ENCODE assay signal across 10 mouse cellular contexts in the genomic region with DNA sequence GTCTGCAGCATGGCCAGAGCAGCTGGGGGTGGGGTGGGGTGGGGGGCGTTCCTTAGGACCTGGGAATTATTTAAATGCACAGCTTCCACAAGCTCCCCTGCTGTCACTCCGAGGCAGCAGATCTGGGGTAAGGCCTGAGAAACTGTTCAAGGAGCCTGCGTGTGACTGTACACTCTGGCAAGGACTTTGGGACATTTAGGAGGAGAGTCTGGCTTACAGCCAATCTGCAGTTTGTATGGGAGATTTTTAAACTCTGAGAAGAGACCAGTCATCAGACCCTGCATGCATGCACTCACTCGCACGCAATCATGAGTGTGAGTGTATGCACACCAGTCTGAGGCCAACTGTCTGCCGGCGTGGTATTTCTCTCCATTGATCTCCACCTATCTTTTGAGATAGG. TPM values are rescaled to one million over a fixed set of nuclear protein-coding genes. Genes with fewer than 3 reads are reported as not detected.
DNase-seq lines count a peak whose midpoint lies in the region; ATAC-seq lines count a peak whose summit lies in the region.
"Had no signal": no experiment of that assay in that cellular context is flagged by ENCODE, and none has a peak within 500 bp of the region (broad histone marks: within the 10 kb centered on the region; RNA-seq: fewer than 3 reads in every experiment).

No protein-coding gene starts in this region.

- 42% methylated on average over 7 of the region's 7 CpGs for WGBS in forebrain, embryonic 15.5 days
- 45% methylated on average over 7 of the region's 7 CpGs for WGBS in liver, embryonic 15.5 days (ENCODE audit: insufficient replicate concordance)

- peak; percentile 34 for DNase-seq in heart, postnatal 4 days
- DNase-seq in heart, postnatal 14 days = no peak
- DNase-seq in R1 (ENCODE audit: low read depth, low spot score) = peak; percentile 41
- no peak for DNase-seq in ovary, postnatal 14 days (ENCODE audit: low spot score)
- no peak for DNase-seq in B cell, adult 2 months
- DNase-seq in natural killer cell, adult 2 months (ENCODE audit: low spot score in 2 of 2) = no peak
- DNase-seq: embryo, embryonic 11 days had no signal

- intact Hi-C loops in heart, postnatal 14 days (cut with DNase I) = no loop called here

- peaks cover 39% of the 10 kb centered on the region for H3K4me1 ChIP-seq in forebrain, embryonic 15.5 days
- H3K4me1 ChIP-seq in liver, embryonic 15.5 days (replicated peaks) = peaks cover 76% of the 10 kb centered on the region

- no peak overlapping the region for H3K4me3 ChIP-seq in forebrain, embryonic 15.5 days
- no peak overlapping the region for H3K4me3 ChIP-seq in liver, embryonic 15.5 days (replicated peaks)

- ATAC-seq in forebrain, embryonic 15.5 days (replicated peaks) = peak; percentile 35
- ATAC-seq in liver, embryonic 15.5 days (ENCODE audit: insufficient read depth) = no peak

- no peaks in the 10 kb centered on the region for H3K9me3 ChIP-seq in forebrain, embryonic 15.5 days
- no peaks in the 10 kb centered on the region for H3K9me3 ChIP-seq in liver, embryonic 15.5 days (replicated peaks)

- no peak overlapping the region for H3K4me2 ChIP-seq in forebrain, embryonic 15.5 days (replicated peaks)
- peak overlapping the region; percentile 57; the same call in 1 of the 2 replicates for H3K4me2 ChIP-seq in liver, embryonic 15.5 days

- no peaks in the 10 kb centered on the region for H3K27me3 ChIP-seq in forebrain, embryonic 15.5 days
- H3K27me3 ChIP-seq in liver, embryonic 15.5 days = no peaks in the 10 kb centered on the region

- H3K27ac ChIP-seq in forebrain, embryonic 15.5 days (replicated peaks) = peak overlapping the region; percentile 47
- peak overlapping the region; percentile 51; the same call in 1 of the 2 replicates for H3K27ac ChIP-seq in liver, embryonic 15.5 days (replicated peaks)

- no peak overlapping the region for H3K9ac ChIP-seq in forebrain, embryonic 15.5 days (replicated peaks)
- H3K9ac ChIP-seq in liver, embryonic 15.5 days = no peak overlapping the region

- no peaks in the 10 kb centered on the region; the same call in 1 of the 2 replicates for H3K36me3 ChIP-seq in forebrain, embryonic 15.5 days
- no peaks in the 10 kb centered on the region for H3K36me3 ChIP-seq in liver, embryonic 15.5 days (replicated peaks)
- H3K36me3 ChIP-seq: G1E had no signal

RNA-seq across cellular contexts. Expression of gene Lrrc8d, which starts 17.5 kb away (rescaled TPM):
- 10 to 100 TPM; 21.2 to 23.6 TPM for total RNA-seq in heart, postnatal 4 days (2021)
- 10 to 100 TPM; 11.6 to 14.9 TPM for total RNA-seq in heart, postnatal 14 days (2021)
- polyA plus RNA-seq in forebrain, embryonic 15.5 days (2015; fragmentation: Nextera tagmentation; extraction: Ambion mirVana) = 33.9 and 38.2 TPM in 2 replicates
- 8.1 and 8.4 TPM in 2 replicates for polyA plus RNA-seq in liver, embryonic 15.5 days (2015; fragmentation: Nextera tagmentation; extraction: Ambion mirVana)
- polyA plus RNA-seq: G1E had no signal

Comparison
In these comparisons a context has a peak if more than half of its experiments do, and no peak if none do; other contexts are left out.
1. DNase-seq: peak in heart, postnatal 4 days (single experiment) and R1 (single experiment); none in heart, postnatal 14 days (0 of 2), ovary, postnatal 14 days (single experiment), B cell, adult 2 months (0 of 2) and natural killer cell, adult 2 months (0 of 2).